Mouse (Mus musculus) bone marrow macrophage, adult 2 months (primary cell): ENCODE results near the gene Myo10. TPM values are rescaled to one million over a fixed set of nuclear protein-coding genes. Genes with fewer than 3 reads are reported as not detected.

Experiments used
- H3K27ac ChIP-seq: 2 replicates; pipeline ENCODE4 v1.5.1; 2012; ENCODE audit warnings: low read depth, low read length; ENCODE audit not compliant: insufficient read depth
- H3K4me1 ChIP-seq: 2 replicates; pipeline ENCODE4 v1.6.1; 2012; ENCODE audit warnings: low read length; ENCODE audit not compliant: control insufficient read depth, insufficient read depth
- H3K4me3 ChIP-seq: 2 replicates; pipeline ENCODE4 v1.5.1; 2012; ENCODE audit warnings: mild to moderate bottlenecking, low read length, moderate library complexity; ENCODE audit not compliant: insufficient read depth
- CTCF ChIP-seq: IDR thresholded peaks from 2 replicates; pipeline ENCODE4 v1.5.1; 2012; ENCODE audit warnings: low read depth, mild to moderate bottlenecking, low read length, moderate library complexity
- POLR2A ChIP-seq: IDR thresholded peaks from 2 replicates; pipeline ENCODE4 v1.6.1; 2012; ENCODE audit warnings: mild to moderate bottlenecking, low read depth, low read length, borderline replicate concordance
- polyA plus RNA-seq: library from polyadenylated mRNA; stranded (reverse); fragments of >200 nt; gene quantifications from 2 replicates; pipeline ENCODE4 v1.2.4, GENCODE M21; 2012; ENCODE audit not compliant: missing spikeins, insufficient read depth, insufficient read length

Gene Myo10
- polyA plus RNA-seq, 1 experiment, result 17.2 TPM

DNA sequence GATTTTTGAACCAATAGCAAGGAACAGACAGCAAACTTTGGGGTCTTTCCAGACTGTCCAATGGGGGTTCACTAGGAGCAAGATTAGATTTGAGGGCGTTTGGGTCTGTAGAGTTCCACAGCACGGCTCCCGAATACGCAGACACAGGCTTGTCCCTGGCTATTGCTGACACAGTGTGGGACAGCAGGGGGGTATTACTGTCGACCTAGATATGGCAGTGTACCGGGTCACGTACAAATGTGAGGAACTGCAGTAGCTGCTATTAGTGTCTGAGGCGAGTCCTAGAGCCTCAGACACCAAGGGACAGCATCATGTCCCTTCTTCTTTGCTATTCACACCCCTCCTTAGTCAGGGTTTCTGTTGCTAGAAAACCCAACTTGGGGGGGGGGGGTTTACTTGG is 165.6 kb downstream of the Myo10 start:
- H3K27ac ChIP-seq, result no peak overlapping the region
- no peak overlapping the region for H3K4me3 ChIP-seq
- H3K4me1 ChIP-seq, result peaks cover 5% of the 10 kb centered on the region
- no peak for TF ChIP-seq POLR2A
- no peak for TF ChIP-seq CTCF

DNA sequence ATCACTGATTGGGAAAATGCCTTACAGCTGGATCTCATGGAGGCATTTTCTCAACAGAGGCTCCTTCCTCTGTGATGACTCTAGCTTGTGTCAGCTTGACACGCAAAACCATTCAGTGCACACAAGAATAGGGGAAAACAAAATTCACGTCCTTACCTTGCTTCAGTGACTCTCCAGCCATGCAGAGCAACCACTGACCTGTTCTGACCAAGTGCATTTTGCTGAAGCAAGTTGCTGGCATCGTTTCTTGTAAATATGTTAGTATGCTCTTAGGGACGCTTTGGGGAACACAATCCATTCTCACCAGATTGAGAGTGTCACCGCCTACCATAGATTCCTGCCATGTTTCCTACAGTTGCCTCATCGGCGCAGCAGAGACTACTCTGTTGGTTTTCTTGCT is 166.2 kb downstream of the Myo10 start:
- no peak overlapping the region for H3K4me3 ChIP-seq
- H3K27ac ChIP-seq, result no peak overlapping the region
- H3K4me1 ChIP-seq, result peaks cover 5% of the 10 kb centered on the region
- TF ChIP-seq POLR2A, result no peak
- TF ChIP-seq CTCF, result no peak

DNA sequence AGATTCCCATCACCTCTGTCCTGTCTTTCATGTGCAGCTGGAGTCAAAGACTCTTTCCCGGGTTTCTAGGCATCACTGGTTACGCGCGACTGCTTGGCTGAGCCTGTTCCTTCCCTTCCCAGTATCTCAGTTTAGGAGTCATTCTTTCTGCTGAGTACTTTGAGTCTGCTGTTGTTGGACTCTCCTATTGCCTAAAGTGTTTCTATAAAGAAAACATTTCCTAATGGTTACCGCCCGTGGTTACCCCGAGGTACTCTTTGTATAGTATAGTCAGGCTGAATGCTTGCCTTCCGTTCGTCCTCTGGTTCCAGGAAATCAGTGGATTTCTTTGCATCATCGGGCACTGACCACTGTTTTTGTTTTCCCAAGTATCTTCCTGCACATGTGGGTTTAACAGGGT is 166.9 kb downstream of the Myo10 start:
- no peak overlapping the region for H3K27ac ChIP-seq
- TF ChIP-seq POLR2A (no peak), CTCF (no peak)
- no peak overlapping the region for H3K4me3 ChIP-seq
- peaks cover 5% of the 10 kb centered on the region for H3K4me1 ChIP-seq

DNA sequence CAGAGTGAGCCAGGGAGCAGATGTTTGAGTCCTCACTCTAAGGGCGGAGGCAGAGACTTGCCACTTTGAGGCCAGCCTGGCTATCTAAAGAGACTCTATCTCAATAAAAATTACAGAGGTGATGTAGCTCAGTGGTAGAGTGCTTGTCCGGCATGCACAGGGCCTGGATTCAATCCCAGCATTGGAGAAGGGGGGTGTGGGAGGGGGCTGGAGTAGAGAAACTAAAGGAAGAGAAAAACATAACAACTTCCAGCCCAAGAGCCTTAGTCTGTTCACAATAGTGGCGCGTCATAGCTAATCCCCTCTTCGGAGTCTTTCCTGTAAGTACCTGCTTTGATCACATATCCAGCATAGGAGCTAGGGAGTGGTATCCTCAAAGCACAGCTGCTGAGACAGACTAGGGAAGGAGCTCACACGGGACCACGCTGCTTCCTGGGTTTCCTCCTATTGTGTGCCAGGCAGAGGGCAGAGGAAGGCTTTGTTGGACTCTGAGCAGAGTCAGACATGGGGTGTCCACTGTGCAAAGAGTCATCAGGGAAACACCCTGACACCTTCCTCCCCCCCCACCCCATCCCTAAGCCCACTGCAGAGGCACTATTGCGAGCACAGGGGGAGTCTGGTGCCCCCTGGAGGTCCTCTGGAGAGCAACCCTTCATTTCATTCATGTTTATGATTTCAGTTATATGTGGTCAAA is 169.5 kb downstream of the Myo10 start:
- no peak overlapping the region for H3K27ac ChIP-seq

DNA sequence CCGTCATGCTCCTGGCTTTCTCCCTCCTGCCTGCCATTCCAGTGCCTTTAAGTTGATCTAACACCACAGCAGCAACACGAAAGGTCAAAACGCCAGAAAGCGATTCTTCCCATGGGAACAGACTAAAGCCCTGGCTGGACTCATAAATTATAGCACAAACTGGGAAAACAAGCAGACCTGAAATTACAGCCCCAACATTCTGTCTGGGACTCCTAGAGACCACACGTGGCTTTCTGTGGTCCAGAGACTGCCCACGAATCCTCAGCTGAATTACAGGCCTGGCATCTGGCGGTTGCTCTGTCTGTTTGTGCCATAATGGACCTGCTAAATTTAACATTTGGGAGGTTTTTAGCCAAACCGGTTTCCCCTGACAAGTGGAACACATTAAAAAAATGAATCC is 171.8 kb downstream of the Myo10 start:
- Histone ChIP-seq H3K4me3 (no peak overlapping the region), H3K4me1 (peaks cover 5% of the 10 kb centered on the region), H3K27ac (no peak overlapping the region)
- TF ChIP-seq CTCF (no peak), POLR2A (no peak)

More for the DNA sequence above, 169.5 kb downstream of the Myo10 start:
- Histone ChIP-seq H3K4me1 (peaks cover 5% of the 10 kb centered on the region), H3K4me3 (no peak overlapping the region)
- TF ChIP-seq POLR2A (no peak), CTCF (peak; percentile 50; the same call in 1 of the 2 replicates)

DNA sequence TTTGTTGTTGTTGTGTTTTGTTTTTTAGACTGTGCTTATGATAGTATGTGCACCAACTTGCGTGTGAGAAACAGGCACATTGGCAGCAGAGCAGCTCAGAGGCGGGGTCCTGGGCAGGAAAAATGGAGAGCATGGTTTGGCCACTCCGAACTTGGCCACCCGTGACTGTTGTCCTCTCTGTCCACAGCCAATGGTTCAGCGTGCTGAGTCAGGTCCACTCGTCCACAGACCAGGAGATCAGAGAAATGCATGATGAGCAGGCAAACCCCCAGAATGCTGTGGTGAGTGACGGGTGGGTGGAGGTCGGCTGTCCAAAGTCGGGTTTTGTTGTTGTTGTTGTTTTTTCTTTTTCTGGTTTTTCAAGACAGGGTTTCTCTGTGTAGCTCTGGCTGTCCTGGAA is 173.2 kb downstream of the Myo10 start:
- TF ChIP-seq POLR2A, result no peak
- TF ChIP-seq CTCF, result no peak
- Histone ChIP-seq H3K4me1 (peaks cover 5% of the 10 kb centered on the region), H3K27ac (no peak overlapping the region), H3K4me3 (no peak overlapping the region)

DNA sequence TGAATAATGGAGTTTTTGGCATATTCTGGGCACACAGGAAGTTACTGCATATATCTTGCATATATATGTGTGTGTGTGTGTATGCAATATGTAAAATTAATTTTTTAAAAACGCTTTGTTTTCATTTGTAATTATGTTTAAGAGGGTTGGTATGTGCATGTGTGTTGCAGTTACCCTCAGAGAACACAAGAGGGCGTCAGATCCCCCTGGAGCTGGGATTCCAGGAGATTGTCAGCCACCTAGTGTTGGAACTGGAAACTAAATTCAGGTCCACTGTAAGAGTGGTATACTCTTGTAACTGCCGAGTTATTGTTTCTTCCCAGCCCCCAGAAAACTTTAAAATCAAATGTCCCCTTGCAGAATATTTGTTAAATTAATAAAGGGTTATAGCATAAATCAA is 174.0 kb downstream of the Myo10 start:
- Histone ChIP-seq H3K27ac (no peak overlapping the region), H3K4me1 (peaks cover 5% of the 10 kb centered on the region), H3K4me3 (no peak overlapping the region)
- no peak for TF ChIP-seq POLR2A
- peak; percentile 83 for TF ChIP-seq CTCF

DNA sequence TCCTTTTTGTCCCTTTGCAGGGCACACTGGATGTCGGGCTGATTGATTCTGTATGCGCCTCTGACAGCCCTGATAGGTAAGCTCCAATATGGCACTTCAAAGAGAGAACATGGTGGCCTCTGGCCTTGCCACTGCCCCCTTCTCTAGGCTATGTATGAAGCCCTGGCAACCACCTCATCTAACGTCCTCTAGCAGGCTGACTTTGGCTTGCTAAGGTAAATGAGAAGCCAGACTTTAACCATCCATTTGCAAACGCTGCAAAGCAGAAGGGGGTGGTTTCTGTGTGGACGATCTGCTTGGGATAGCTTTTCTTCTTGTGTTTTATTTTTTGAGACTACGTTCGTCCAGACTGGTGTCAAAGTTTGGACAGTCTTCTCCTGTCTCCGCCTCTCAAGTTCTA is 174.9 kb downstream of the Myo10 start:
- peaks cover 5% of the 10 kb centered on the region for H3K4me1 ChIP-seq
- no peak overlapping the region for H3K27ac ChIP-seq
- TF ChIP-seq POLR2A (no peak), CTCF (no peak)
- no peak overlapping the region for H3K4me3 ChIP-seq

DNA sequence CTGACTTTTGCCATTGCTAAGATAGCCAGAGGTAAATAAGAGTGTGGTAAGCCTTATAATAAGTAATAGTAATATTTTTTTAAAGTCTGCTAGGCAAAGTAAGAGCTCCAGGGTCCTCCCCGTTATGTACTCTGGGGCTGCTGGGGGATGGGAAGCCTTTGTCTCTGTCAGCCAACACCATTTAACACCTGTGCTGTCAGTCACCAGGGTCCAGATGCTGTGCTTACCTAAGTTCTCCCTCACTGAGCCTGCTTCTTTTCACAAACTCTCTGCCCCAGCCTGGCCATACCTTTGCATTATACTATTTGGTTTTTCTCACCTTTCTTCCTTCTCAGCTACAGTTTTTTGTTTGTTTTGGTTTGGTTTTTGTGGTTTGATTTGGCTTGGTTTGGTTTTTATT is 175.6 kb downstream of the Myo10 start:
- no peak overlapping the region for H3K27ac ChIP-seq
- H3K4me3 ChIP-seq, result no peak overlapping the region
- no peaks in the 10 kb centered on the region for H3K4me1 ChIP-seq
- no peak for TF ChIP-seq POLR2A
- TF ChIP-seq CTCF, result no peak

DNA sequence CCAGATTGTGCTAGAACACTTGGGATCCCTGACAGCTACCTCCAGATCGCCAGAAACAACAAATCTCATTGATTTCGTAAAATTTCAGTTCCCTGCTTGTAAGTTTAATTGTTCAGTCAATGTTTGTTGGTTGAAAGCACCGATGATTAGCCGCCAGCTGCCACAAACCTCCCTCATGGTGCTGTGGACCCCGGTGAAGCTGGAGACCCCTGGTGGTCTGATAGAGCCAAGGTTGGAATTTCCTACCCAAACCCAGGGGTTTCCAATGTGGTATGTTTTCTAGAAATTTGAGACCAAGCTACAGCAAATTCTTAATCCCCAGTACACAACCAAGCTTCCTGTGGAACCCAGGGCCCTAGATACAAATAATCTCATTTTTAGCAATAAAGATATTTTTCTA is 179.4 kb downstream of the Myo10 start:
- Histone ChIP-seq H3K4me3 (no peak overlapping the region), H3K27ac (no peak overlapping the region), H3K4me1 (no peaks in the 10 kb centered on the region)
- no peak for TF ChIP-seq POLR2A
- TF ChIP-seq CTCF, result no peak

DNA sequence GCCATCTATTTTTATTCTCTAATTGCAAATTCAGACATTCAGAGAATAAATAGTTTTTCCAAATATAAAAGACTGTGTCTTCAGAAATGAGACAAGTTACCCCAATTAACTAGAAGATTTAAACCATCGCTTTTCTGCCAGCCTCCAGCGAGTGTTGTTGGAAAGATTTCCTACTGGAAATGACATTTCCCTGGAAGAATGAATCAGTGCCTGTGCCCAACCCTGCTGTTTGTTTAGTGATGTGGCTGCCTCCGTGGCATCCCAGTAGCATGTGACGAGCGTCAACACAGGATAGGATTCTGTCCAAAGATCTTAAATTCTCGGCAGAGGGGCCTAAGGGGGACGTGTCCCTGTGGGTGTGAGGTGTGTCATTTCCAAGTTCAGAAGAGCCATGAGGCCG is 179.9 kb downstream of the Myo10 start:
- Histone ChIP-seq H3K4me3 (no peak overlapping the region), H3K27ac (no peak overlapping the region), H3K4me1 (no peaks in the 10 kb centered on the region)
- TF ChIP-seq CTCF, result no peak
- TF ChIP-seq POLR2A, result no peak
